Mouse (Mus musculus): Measurements from ENCODE around the gene Rcl1.
A peak's percentile ranks its signal among the peaks of the same experiment; 100 is the strongest.

The Rcl1 gene

DNA sequence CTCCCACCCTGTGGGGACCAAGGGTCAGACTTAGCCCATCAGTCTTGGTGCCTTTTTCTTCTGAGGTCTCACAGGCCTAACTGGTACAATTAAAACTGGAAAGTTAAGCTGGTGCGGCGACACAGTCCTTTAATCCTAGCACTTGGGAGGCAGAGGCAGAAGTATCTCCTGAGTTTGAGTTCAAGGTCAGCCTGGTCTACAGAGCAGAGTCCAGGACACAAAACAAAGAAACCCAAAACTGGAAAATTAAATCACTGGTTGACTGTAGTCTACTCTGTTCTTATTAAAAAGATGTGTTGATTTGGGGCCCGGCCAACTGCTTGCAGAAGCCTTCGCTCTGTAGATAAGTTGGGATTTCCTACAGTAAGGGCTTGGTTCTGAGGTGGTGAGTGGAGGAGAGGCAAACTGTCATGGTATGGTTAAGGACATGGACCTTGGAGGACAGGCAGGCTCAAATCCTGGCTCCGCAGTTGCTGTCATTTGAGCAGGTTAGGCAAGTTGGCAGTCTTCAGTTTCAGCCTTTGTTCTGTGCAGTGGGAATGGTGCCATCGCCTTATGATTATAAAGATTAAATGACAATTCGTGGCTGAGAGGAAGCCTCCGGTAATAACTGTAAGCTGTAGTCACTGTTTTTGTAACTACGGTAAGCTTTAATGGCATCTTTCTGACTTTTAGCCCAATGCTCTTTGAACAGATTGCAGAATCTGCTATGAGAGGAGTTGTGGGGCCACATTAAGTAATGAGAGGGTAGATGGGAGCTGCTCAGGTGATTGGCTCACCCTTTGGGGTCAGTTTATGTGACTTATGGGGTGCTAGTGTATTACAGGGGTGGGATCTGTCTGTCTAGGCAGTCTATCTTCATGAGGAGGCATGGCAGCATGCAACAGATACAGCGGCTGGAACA is 12.8 kb downstream of the Rcl1 start:
- DNase-seq = no peak

DNA sequence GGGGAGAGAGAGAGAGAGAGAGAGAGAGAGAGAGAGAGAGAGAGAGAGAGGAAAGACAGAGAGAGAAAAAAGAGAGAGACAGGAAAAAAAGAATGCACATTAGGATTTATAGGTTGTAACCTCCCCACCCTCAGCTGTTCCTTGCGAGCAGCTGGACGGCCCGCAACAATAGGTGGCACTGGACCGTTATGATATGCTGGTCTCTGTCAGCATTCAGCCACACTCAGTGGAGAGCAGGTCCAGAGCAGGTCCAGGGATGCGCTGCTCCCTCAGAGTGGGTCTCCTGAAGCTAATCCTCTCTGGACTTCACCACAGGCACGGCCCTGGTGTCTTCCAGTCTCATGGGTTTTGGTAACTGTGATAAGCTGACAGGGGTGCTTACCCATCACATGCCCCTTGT is 15.6 kb downstream of the Rcl1 start:
- DNase-seq = no peak

GRCm38 (mm10) chr19:29118196-29118595 is 17.0 kb downstream of the Rcl1 start:
- DNase-seq = no peak

GRCm38 (mm10) chr19:29120311-29120710 is 19.1 kb downstream of the Rcl1 start:
- no peak for DNase-seq

GRCm38 (mm10) chr19:29121394-29121793 is 20.2 kb downstream of the Rcl1 start:
- no peak for DNase-seq

- no peak for DNase-seq
Observed at GRCm38 (mm10) chr19:29124886-29125585, 23.9 kb downstream of the Rcl1 start.

DNA sequence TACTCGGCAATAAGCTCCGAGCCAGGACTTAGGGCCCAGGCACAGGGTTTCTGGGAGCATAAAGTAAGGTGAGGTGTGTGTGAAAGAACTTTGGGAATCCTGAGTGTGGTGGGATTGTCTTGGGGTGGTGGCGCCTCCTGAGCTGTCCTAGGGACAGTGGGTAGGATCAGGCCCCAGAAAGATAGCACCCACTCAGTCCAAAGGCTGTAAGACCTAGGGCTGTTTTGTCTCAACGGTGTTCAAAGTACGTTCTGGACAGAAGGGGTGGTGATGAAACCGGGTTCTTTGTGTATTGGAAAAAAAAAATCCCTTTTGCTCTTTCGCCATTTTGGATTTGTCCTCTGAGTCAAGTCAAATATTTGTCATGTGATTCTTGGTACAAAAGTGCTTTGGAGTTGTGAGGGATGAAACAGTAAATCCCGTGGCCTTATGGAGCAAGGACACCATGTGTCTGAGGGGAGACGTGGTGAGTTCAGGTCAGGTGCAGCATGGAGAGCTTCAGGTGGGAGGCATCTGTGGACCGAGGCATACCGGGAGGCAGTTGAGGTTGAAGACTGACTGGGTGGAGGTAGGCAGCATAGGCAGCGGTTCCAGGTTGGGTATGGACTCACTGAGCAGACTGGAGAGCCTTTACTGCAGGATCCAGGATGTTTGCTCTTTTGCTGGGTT is 25.3 kb downstream of the Rcl1 start:
- DNase-seq = no peak

DNA sequence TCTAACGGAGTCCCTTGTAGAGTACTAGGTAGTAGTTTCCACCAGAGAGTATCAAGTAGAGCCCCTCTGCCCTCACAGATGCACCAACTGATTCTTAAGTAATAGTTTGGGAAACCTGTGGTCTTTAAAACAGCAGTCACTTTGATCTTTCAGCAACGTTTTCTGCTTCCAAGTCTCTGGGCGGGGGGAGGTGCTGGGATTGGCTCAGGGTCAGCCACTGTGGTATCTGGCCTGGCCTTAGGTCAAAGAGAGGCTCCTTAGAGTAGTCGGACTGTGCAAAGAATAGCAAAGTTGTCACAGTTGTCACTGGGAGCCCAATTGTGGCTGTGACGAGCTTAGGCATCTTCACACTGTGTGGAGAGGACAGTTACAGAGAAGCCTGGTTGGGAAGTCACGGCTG is 26.2 kb downstream of the Rcl1 start:
- no peak for DNase-seq

GRCm38 (mm10) chr19:29128217-29128616 is 27.0 kb downstream of the Rcl1 start:
- DNase-seq = no peak

DNA sequence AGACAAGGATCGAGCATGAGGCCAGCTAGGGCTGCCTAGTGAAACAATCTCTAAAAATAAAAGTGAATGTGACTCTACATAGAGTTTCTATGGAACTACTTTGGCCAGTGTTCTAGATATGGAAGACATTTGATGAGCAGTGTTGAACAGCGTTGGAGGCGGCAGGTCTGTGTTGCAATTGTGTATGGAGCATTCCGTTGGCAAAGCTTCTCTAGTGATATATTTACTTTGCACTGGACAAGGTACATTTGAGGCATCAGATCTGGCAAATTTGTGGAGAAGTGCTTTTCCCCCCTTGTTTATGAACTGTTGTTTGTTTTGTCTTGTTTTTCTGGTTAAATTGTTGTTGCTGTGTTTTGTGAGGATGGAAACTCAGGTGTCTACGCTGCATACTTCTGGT is 28.4 kb downstream of the Rcl1 start:
- DNase-seq = no peak

DNA sequence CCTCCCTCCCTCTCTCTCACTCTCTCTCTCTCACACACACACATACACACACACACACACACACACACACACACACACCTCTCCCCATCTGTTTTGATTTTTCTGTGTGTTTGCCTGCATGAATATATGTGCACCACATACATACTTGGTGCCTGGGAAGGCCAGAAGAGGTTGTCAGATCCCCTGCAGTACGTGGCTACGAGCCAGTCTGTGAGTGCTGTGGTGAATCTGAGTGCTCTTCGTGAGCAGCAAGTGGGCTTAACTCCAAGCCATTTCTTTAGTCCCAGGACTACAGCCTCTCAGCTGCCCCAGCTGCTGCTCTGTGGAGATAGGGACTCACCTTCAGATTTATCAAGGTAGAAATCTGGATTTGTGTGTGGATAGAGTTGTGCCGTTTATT is 30.0 kb downstream of the Rcl1 start:
- DNase-seq = no peak

DNA sequence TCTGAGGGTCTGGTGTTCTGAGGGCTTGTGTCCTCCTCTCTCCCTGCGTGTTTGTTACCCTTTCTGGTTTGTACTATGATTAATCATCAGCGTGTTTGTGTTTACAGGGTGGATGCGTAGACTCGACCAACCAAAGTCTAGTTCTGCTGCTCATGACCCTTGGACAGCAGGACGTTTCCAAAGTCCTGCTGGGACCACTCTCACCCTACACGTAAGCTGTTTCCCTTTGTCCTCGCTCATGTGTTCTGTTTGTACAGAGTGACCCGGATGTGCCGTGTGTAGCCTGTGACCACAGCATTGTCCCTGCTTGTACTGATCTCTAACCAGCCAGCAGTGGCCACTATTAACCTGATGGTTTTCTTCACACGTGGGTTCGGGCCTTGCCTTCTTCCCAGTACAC is 33.1 kb downstream of the Rcl1 start:
- DNase-seq = no peak

DNA sequence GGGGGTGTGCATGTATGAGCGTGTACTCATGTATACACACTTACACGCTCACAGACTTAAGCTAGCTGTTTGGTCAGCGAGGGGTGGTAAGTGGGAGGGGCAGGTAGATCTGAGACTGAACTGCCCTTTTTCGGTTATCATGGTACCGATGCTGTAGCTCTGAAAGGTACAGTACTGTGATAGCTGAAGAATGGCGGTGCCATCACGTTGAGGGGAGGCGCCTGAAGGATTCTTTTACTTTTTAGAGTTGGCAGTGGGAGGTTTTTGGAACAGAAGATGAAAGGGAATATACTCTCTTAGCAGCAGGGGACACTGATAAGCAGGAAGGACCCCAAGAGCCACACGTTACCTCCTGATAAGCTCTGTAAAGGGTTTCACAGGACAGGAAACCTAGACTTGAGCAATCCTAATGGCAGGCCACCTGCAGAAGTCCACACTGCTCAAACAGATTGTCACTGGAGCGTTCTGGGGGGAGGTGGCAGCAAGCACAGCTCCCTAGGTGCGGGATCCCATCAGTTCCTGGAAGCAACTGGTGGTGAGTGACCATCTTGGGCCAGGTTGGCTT is 34.1 kb downstream of the Rcl1 start:
- no peak for DNase-seq

DNA sequence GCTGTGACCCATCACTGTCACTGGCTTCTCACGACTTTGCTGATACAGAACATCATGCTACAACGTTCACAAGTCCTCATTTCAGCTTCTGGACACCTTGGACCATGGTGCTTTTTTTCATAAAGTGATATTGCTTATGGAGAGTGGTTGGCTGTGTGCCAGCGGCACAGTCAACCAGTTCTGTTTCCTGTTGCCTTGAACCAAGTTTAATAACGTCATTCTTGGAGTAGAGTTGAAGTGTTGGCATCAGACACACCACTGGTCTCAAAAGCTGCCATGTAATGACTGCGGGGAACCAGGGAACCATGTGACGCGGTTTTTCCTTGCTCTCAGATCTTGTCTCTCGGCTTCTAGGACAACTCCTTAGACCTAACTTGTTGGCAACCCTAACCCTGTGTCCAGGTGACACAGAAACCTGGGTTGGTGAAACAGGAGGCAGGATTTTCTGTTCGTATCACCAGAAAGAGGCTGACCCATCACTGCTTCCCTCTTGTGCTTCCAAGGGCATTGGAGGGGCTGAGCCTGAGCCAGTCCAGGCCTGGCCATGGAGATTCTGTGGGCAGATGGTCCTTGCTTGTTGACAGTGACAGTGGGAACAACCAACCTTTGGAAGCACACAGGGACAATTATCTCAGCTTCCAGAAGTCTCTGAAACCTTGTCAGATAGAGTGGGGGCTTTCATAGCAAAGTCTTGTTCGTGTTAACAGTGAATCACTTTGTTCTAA is 37.5 kb downstream of the Rcl1 start:
- no peak for DNase-seq

- no peak for DNase-seq
Observed at GRCm38 (mm10) chr19:29139699-29140456, 38.7 kb downstream of the Rcl1 start.

DNA sequence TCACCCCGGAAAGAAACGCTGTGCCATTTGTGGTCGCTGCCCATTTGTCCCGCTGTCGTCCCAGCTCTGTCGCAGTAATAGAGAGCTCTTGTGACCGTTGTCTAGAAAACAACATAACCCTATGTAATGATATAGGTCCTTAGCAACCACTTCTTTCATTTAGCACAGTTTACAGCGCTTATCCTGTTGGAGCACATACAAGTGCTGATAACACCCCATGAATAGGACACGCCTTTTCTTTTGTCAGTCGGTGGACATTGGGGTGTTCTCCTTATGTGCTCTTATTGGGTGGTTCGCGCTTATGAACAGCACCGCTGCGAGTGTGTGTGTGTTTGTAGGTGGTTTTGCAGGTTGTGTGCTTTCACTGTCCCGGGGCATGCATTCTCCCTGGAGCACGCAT is 39.8 kb downstream of the Rcl1 start:
- no peak for DNase-seq

GRCm38 (mm10) chr19:29142307-29142706 is 41.1 kb downstream of the Rcl1 start:
- peak; percentile 59 for DNase-seq

DNA sequence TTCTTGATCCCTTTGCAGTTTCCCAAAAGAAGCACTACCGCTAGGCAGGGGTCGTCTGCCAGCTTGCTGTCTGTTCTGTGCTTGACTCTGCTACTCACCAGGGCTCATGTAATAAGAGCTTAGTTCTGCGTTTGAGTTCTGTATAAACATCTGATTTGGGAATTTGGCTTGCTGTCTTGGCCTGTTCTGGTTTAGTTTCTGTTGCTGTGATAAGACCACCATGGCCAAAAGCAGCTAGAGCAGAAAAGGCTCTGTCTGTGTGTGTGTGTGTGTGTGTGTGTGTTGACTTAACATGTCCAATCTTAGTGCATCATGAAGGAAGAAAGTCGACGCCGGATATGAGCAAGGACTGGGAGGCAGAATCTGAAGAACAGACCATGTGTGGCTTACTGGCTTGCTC is 44.2 kb downstream of the Rcl1 start:
- DNase-seq = no peak

DNA sequence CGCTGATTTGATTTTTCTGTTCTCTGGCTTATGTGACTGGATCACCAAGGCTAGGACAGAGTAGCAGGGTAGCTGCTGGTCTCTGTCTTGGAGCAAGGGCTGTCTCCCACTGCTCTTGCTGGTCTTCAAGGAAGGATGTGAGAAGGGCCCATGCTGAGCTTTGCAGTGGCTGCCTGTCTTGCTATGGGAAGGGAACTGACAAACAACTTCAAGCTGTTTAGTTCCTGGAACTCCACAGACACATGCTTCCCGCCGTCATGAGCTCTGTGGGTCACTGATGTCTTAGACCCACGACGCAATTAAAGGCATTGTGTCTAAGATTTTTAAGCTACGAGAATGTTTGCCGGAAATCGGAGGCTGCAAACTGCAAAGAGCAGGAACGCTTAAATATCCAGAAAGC is 45.6 kb downstream of the Rcl1 start:
- no peak for DNase-seq

- DNase-seq = no peak
Observed at GRCm38 (mm10) chr19:29149583-29149982, 48.4 kb downstream of the Rcl1 start.

DNA sequence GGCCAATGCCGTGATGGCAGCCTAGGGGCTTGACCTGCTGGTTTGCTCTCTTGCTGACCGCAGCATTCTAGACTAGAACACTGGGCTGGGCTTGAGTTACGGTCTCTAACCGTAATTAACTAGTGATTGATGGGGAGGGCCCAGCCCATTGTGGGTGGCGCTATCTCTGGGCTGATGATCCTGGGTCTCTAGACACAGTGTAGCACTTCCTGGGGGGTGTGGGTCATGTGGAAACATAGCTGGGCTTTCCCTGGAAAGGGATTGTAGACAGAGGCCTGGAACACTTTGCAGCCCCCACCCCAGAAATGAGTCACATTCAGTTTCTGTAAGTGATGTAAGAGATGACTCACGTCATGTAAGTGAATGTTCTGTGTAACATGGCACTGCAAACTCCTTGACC is 48.9 kb downstream of the Rcl1 start:
- DNase-seq = no peak

DNA sequence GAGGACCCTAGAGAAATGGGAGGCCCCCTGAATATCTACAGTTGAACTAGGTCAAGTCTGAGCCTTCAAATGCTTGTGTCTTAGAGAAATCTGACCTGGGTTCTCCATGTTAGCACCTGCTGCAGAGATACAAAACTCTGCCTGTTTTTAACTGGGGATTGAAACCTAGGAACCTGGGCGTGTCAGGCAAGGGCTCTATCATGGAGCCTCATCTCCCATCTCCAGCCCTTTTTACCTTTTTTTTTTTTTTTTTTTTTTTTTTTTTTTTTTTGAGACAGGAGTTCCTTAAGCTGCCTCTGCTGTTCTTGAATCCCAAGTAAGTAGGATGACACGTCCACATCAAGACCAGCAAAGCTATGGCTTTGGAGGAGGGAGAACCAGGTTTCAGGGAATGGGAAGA is 50.3 kb downstream of the Rcl1 start:
- no peak for DNase-seq

All from thymus, postnatal 25 days (tissue).